ENCODE assay signal across 18 mouse cellular contexts in genomic region chr14:97544307-97544706, GRCm38 (mm10).
DNase-seq lines count a peak whose midpoint lies in the region; ATAC-seq lines count a peak whose summit lies in the region.
"Had no signal": no experiment of that assay in that cellular context is flagged by ENCODE, and none has a peak within 500 bp of the region (broad histone marks: within the 10 kb centered on the region; RNA-seq: fewer than 3 reads in every experiment).

No protein-coding gene starts in this region.

- no peak for ATAC-seq in embryonic facial prominence, embryonic 11.5 days (replicated peaks; ENCODE audit: insufficient number of reproducible peaks, low FRiP score, low TSS enrichment, low read depth)
- ATAC-seq in kidney, embryonic 16.5 days (ENCODE audit: low FRiP score, low TSS enrichment) = peak; percentile 89
- peak; percentile 93 for ATAC-seq in stomach, embryonic 15.5 days (ENCODE audit: insufficient read depth, low FRiP score, low read depth)
- ATAC-seq: forebrain, embryonic 16.5 days; liver, postnatal 0 days had no signal

- H3K9me3 ChIP-seq in embryonic facial prominence, embryonic 11.5 days (replicated peaks; ENCODE audit: control insufficient read depth, low read length) = no peaks in the 10 kb centered on the region
- H3K9me3 ChIP-seq in embryonic facial prominence, embryonic 10.5 days = no peaks in the 10 kb centered on the region
- H3K9me3 ChIP-seq in kidney, embryonic 16.5 days (ENCODE audit: low read length) = no peaks in the 10 kb centered on the region
- H3K9me3 ChIP-seq in stomach, embryonic 15.5 days = no peaks in the 10 kb centered on the region
- H3K9me3 ChIP-seq: limb, embryonic 15.5 days; megakaryocyte, embryonic 14.5 days had no signal

- no peak overlapping the region for H3K9ac ChIP-seq in embryonic facial prominence, embryonic 11.5 days (replicated peaks; ENCODE audit: low read length)
- H3K9ac ChIP-seq in kidney, embryonic 16.5 days (replicated peaks; ENCODE audit: low read length) = no peak overlapping the region
- no peak overlapping the region for H3K9ac ChIP-seq in stomach, embryonic 15.5 days
- H3K9ac ChIP-seq: limb, embryonic 15.5 days; liver, postnatal 0 days had no signal

- no peak overlapping the region for H3K27ac ChIP-seq in embryonic facial prominence, embryonic 11.5 days (replicated peaks; ENCODE audit: low read depth, low read length)
- H3K27ac ChIP-seq in embryonic facial prominence, embryonic 10.5 days (replicated peaks) = no peak overlapping the region
- peak overlapping the region; percentile 57; the same call in 1 of the 2 replicates for H3K27ac ChIP-seq in kidney, embryonic 16.5 days (ENCODE audit: low read length)
- no peak overlapping the region for H3K27ac ChIP-seq in stomach, embryonic 15.5 days
- H3K27ac ChIP-seq: limb, embryonic 15.5 days had no signal

- no peaks in the 10 kb centered on the region for H3K4me1 ChIP-seq in embryonic facial prominence, embryonic 11.5 days (ENCODE audit: control insufficient read depth, insufficient read depth, low read length)
- H3K4me1 ChIP-seq in embryonic facial prominence, embryonic 10.5 days = no peaks in the 10 kb centered on the region
- no peaks in the 10 kb centered on the region for H3K4me1 ChIP-seq in kidney, embryonic 16.5 days (ENCODE audit: insufficient read depth, low read length)
- no peaks in the 10 kb centered on the region for H3K4me1 ChIP-seq in stomach, embryonic 15.5 days
- H3K4me1 ChIP-seq: limb, embryonic 15.5 days; megakaryocyte, embryonic 14.5 days had no signal

- no peak overlapping the region for H3K4me2 ChIP-seq in embryonic facial prominence, embryonic 11.5 days (ENCODE audit: low read depth, low read length)
- H3K4me2 ChIP-seq in kidney, embryonic 16.5 days (replicated peaks; ENCODE audit: low read depth, low read length) = no peak overlapping the region
- H3K4me2 ChIP-seq in stomach, embryonic 15.5 days = no peak overlapping the region
- H3K4me2 ChIP-seq: limb, embryonic 15.5 days had no signal

- DNase-seq in embryonic facial prominence, embryonic 11.5 days (ENCODE audit: low spot score) = peak; percentile 25
- no peak for DNase-seq in embryonic facial prominence, embryonic 10.5 days (ENCODE audit: low spot score)
- peak; percentile 50 for DNase-seq in urinary bladder, postnatal 14 days (ENCODE audit: low spot score)
- no peak for DNase-seq in urinary bladder, postnatal 4 days (ENCODE audit: low spot score in 2 of 2)
- no peak for DNase-seq in right cerebral cortex, adult 18-20 months
- DNase-seq in layer of hippocampus, postnatal 36 days = no peak
- DNase-seq: adrenal gland, adult 8-10 months; cerebellum, postnatal 10 days; heart, adult 18-20 months; heart, postnatal 4 days; liver, postnatal 0 days; spleen, adult 18-20 months; thymus, postnatal 25 days had no signal

- WGBS in embryonic facial prominence, embryonic 11.5 days = 61% methylated on average over 6 of the region's 6 CpGs
- WGBS in embryonic facial prominence, embryonic 10.5 days = 55% methylated on average over 6 of the region's 6 CpGs
- 58% methylated on average over 6 of the region's 6 CpGs for WGBS in kidney, embryonic 16.5 days
- 59% methylated on average over 6 of the region's 6 CpGs for WGBS in stomach, embryonic 15.5 days

- no peaks in the 10 kb centered on the region for H3K27me3 ChIP-seq in embryonic facial prominence, embryonic 11.5 days (ENCODE audit: control insufficient read depth, insufficient read depth, low read length)
- H3K27me3 ChIP-seq in embryonic facial prominence, embryonic 10.5 days (replicated peaks; ENCODE audit: low read depth, poor library complexity, severe bottlenecking) = no peaks in the 10 kb centered on the region
- no peaks in the 10 kb centered on the region for H3K27me3 ChIP-seq in kidney, embryonic 16.5 days (ENCODE audit: insufficient read depth, low read length)
- no peaks in the 10 kb centered on the region for H3K27me3 ChIP-seq in stomach, embryonic 15.5 days (replicated peaks)
- H3K27me3 ChIP-seq: limb, embryonic 15.5 days; megakaryocyte, embryonic 14.5 days had no signal

- H3K4me3 ChIP-seq in embryonic facial prominence, embryonic 11.5 days (ENCODE audit: low read depth, low read length) = no peak overlapping the region
- no peak overlapping the region for H3K4me3 ChIP-seq in embryonic facial prominence, embryonic 10.5 days
- H3K4me3 ChIP-seq in kidney, embryonic 16.5 days (ENCODE audit: low read length) = no peak overlapping the region
- no peak overlapping the region for H3K4me3 ChIP-seq in stomach, embryonic 15.5 days (replicated peaks)
- H3K4me3 ChIP-seq: limb, embryonic 15.5 days; megakaryocyte, embryonic 14.5 days had no signal

- H3K36me3 ChIP-seq in embryonic facial prominence, embryonic 11.5 days (replicated peaks; ENCODE audit: control insufficient read depth, insufficient read depth, low read depth, low read length) = no peaks in the 10 kb centered on the region
- no peaks in the 10 kb centered on the region for H3K36me3 ChIP-seq in embryonic facial prominence, embryonic 10.5 days (replicated peaks)
- H3K36me3 ChIP-seq in kidney, embryonic 16.5 days (ENCODE audit: insufficient read depth, low read length) = no peaks in the 10 kb centered on the region
- no peaks in the 10 kb centered on the region for H3K36me3 ChIP-seq in stomach, embryonic 15.5 days
- H3K36me3 ChIP-seq: limb, embryonic 15.5 days had no signal

Comparison
In these comparisons a context has a peak if more than half of its experiments do, and no peak if none do; other contexts are left out.
1. DNase-seq: peak in embryonic facial prominence, embryonic 11.5 days (single experiment) and urinary bladder, postnatal 14 days (single experiment); none in embryonic facial prominence, embryonic 10.5 days (single experiment), urinary bladder, postnatal 4 days (0 of 2), right cerebral cortex, adult 18-20 months (single experiment) and layer of hippocampus, postnatal 36 days (0 of 2).